ENCODE assay signal across 24 mouse cellular contexts in genomic region chr1:4574101-4574500, GRCm38 (mm10).
DNase-seq lines count a peak whose midpoint lies in the region.
"Had no signal": no experiment of that assay in that cellular context is flagged by ENCODE, and none has a peak within 500 bp of the region (broad histone marks: within the 10 kb centered on the region; RNA-seq: fewer than 3 reads in every experiment).

No protein-coding gene starts in this region.

- no peak overlapping the region for H3K27ac ChIP-seq in heart, embryonic 10.5 days
- H3K27ac ChIP-seq: embryonic facial prominence, embryonic 10.5 days; embryonic facial prominence, embryonic 13.5 days; forebrain, embryonic 12.5 days; forebrain, embryonic 15.5 days; hindbrain, embryonic 14.5 days; hindbrain, postnatal 0 days had no signal

- H3K4me3 ChIP-seq in heart, embryonic 10.5 days: no peak overlapping the region
- H3K4me3 ChIP-seq: embryonic facial prominence, embryonic 10.5 days; embryonic facial prominence, embryonic 13.5 days; erythroblast, embryonic 14.5 days; forebrain, embryonic 12.5 days; forebrain, embryonic 15.5 days had no signal

- 45% methylated on average over 1 of the region's 1 CpGs for WGBS in heart, embryonic 10.5 days

- H3K9me3 ChIP-seq in heart, embryonic 10.5 days: no peaks in the 10 kb centered on the region
- H3K9me3 ChIP-seq: embryonic facial prominence, embryonic 10.5 days; embryonic facial prominence, embryonic 13.5 days; forebrain, embryonic 12.5 days; forebrain, embryonic 15.5 days had no signal

- H3K27me3 ChIP-seq in heart, embryonic 10.5 days (ENCODE audit: insufficient read depth, poor library complexity, severe bottlenecking): no peaks in the 10 kb centered on the region
- H3K27me3 ChIP-seq: embryonic facial prominence, embryonic 13.5 days; forebrain, embryonic 12.5 days; forebrain, embryonic 15.5 days had no signal

- no peaks in the 10 kb centered on the region for H3K36me3 ChIP-seq in heart, embryonic 10.5 days
- H3K36me3 ChIP-seq: embryonic facial prominence, embryonic 10.5 days; embryonic facial prominence, embryonic 13.5 days; forebrain, embryonic 12.5 days; forebrain, embryonic 15.5 days had no signal

- peak; percentile 12 for DNase-seq in heart, adult 8-10 months (ENCODE audit: low spot score)
- no peak for DNase-seq in heart, embryonic 10.5 days (ENCODE audit: low spot score)
- DNase-seq in kidney, postnatal 14 days: peak; percentile 11
- DNase-seq in kidney, postnatal 25 days: no peak
- DNase-seq in lung, postnatal 14 days: peak; percentile 7
- no peak for DNase-seq in lung, adult 18-20 months
- DNase-seq in lung, postnatal 36 days: peak; percentile 38
- DNase-seq in spleen, adult 12 weeks (ENCODE audit: low spot score): no peak
- DNase-seq: adrenal gland, adult 2 months; adrenal gland, postnatal 14 days; cerebellum, adult 11-12 months; cerebellum, adult 8-10 months; cerebellum, postnatal 10 days; cerebellum, postnatal 36 days; embryo, embryonic 11 days; gastrocnemius, postnatal 14 days; heart, postnatal 36 days had no signal

- H3K4me1 ChIP-seq in heart, embryonic 10.5 days: peaks cover 6% of the 10 kb centered on the region; the same call in 1 of the 2 replicates

Comparison
In these comparisons a context has a peak if more than half of its experiments do, and no peak if none do; other contexts are left out.
1. DNase-seq: peak in heart, adult 8-10 months (single experiment), kidney, postnatal 14 days (single experiment), lung, postnatal 14 days (single experiment) and lung, postnatal 36 days (single experiment); none in heart, embryonic 10.5 days (single experiment), kidney, postnatal 25 days (0 of 2), lung, adult 18-20 months (0 of 2) and spleen, adult 12 weeks (single experiment).